Mouse (Mus musculus): ENCODE results near the gene Gstt1.

Gene Gstt1

GRCm38 (mm10) chr10:75804217-75804616 lies 5.8 kb upstream of the Gstt1 start:
- no peak for DNase-seq (ENCODE audit: low read depth)

DNA sequence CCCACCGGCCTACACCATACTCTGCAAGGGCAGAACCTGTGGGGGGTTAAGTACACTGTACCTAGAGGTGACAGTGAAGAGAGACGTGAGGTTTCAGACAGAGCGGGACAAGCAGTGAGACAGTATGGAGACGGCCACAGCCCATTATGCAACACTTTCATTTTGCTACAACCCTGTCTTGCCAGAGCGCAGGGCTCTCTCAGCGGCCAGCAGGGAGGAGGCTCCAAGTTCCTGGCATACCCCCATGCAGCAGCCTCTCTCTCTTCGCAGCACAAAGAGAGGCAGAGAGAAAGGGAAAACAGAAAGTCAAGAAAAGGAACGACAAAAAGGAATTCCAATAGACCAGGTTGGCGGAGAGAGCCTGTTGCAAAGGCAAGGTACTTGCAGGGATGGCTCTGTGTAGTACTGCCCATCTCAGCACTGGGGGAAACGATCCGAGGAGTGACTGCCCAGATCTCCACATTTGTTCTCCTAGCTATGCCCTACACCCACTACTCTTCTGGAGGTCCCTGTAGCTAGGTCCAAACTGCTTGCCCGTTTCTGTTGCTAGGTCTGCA lies 687 bp downstream of the Gstt1 start:
- no peak for DNase-seq (ENCODE audit: low read depth)

- DNase-seq (ENCODE audit: low read depth), result no peak
Observed at GRCm38 (mm10) chr10:75796731-75797516, 1.5 kb downstream of the Gstt1 start.

GRCm38 (mm10) chr10:75794880-75795279 lies 3.5 kb downstream of the Gstt1 start:
- DNase-seq (ENCODE audit: low read depth), result no peak

DNA sequence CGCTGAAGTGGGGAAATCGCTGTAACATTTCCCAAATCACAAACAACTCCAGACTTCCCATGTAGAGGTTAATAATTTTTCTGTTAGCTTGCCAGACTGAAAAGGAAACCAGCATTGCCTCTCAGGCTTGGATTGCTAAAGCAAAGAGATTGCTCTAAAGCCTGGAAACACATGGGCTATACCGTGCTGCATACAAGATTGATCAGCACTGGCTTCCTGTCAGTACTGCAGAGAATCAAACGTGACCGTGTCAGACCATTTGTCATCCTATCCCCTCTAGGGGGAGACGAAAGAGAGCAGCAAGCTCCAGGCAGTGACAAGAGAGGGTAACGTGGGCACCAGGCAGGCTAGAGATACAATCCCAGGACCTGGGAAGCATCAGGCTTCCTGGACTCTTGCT lies 7.6 kb downstream of the Gstt1 start:
- DNase-seq (ENCODE audit: low read depth), result peak; percentile 25

- no peak for DNase-seq (ENCODE audit: low read depth)
Observed at GRCm38 (mm10) chr10:75789841-75790240, 8.5 kb downstream of the Gstt1 start.

- no peak for DNase-seq (ENCODE audit: low read depth)
Observed at GRCm38 (mm10) chr10:75789081-75789735, 9.2 kb downstream of the Gstt1 start.

DNA sequence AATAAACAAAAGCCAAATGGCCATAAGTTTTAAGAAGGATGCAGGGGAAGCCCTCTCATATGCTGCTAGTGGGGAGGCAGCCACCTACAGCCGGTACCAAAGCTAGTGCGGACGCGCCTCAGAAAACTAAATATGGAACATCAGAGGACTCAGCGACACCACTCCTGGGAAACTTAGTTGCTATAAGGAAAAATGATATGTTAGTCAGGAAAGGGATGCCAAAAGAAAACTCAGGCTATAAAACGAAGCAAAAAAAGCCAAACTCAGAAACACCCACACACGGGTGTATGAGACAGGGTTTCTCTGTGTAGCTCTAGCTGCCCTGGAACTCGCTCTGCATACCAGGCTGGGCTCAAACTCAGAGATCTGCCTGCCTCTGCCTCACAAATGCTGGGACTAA lies 10.1 kb downstream of the Gstt1 start:
- no peak for DNase-seq (ENCODE audit: low read depth)

GRCm38 (mm10) chr10:75785442-75785841 lies 12.9 kb downstream of the Gstt1 start:
- DNase-seq (ENCODE audit: low read depth), result no peak

GRCm38 (mm10) chr10:75780769-75781578 lies 17.4 kb downstream of the Gstt1 start, which contains the start of the genes Gm20441 and Gstt3:
Gene Gm20441 (minus strand): TSS chr10:75780954.
Gene Gstt3 (minus strand): TSS chr10:75781414.
- DNase-seq (ENCODE audit: low read depth), result peak; percentile 81

DNA sequence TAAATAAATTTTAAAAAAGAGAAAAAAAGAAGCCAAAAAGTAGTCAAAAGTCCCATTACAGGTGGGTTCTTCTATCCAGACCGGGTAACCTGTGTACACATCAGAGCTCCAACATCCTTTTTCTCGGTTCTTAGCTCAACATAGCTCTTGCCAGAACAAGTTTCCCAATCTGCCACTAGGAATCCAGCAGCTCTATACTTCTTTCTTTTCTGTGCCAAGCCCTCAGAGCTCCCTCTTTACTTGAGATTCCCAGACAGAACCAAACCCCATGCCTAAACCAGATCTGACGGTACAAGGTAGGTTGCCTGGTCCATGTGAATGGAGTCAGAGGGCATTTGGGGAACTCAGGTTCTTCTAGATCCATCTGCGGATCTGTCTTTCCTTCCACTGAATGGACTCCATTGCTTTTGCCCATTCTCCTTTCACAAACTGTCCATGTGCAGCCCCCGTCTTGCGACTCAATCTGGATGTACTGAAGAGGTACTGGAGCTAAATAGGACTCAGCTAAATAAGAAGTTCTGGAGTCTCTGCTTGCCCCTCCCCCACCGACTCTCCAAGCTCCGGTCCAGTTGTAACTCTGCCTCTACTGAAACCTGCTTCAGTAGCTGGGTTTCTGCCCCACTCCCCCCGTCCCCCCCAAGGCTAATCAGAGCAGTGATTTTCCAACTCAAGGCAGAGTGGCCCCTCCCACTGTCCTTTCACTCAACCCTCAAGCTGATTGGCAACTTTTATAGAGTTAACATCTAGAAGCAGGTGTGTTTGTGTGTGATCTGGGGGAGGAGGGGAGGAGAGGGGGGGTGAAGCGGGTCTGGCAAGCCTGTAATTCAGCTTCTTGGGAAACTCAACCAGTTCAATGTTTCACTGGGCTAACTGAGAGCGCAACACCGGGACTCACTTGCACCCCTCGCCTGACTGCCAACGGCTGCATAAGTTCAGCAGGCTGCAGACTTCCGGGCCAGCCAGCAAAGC lies 18.9 kb downstream of the Gstt1 start:
- no peak for DNase-seq (ENCODE audit: low read depth)

DNA sequence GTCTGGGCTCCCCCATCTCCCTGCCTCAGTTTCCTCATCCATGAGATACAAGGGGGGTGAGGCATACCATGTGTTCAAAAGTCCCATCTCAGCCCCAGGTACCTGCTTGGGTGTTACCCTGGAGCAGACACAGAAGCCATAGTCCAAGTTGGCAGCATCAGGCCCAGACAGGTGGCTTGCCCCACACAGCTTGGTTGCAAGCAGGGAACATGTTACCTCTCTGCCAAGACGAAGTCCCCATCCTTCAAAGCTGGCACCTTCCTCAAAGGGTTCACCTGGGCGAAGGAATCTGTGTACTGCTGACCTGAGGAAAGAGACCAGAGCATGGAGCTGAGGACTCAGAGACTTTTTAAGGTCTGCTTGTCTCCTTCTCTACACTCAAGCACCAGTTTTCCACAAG lies 20.5 kb downstream of the Gstt1 start:
- no peak for DNase-seq (ENCODE audit: low read depth)

DNA sequence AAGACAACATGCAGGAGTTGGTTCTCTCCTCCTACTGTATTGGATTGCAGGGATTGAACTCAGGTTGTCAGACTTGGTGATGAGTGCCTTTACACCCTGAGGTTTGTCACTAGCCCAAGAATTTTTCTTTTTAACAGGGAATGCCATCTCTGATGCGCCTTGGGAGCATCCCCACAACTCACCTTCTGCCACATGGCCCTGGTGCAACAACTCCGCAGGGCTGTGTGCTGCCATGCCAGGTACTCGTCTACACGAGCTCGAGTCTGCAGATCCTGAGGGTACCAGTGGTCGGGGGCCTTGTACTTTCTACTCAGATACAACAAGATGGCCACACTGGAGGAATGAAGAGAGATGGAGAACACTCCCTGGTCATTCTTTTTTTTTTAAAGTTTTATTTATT lies 21.8 kb downstream of the Gstt1 start:
- DNase-seq (ENCODE audit: low read depth), result no peak

DNA sequence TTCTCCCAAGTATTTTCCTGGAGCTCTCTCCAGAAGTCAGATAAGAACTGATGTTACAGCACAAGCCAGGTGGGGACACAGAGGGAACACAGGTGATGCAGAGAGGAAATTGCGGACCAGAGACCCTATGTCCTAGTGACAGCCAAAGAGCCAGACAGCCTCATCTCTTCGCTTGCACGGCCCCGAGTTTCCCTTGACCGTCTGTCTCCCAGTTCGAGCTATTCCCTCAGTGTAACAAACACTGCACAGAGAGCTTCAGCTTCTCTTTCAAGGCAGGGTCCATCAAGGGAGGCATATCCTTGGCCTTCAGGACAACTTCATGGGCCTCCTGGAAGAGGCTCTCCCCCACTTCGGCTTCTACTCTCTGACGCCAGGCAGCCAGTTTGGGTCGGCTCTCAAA lies 23.8 kb downstream of the Gstt1 start:
- no peak for DNase-seq (ENCODE audit: low read depth)

DNA sequence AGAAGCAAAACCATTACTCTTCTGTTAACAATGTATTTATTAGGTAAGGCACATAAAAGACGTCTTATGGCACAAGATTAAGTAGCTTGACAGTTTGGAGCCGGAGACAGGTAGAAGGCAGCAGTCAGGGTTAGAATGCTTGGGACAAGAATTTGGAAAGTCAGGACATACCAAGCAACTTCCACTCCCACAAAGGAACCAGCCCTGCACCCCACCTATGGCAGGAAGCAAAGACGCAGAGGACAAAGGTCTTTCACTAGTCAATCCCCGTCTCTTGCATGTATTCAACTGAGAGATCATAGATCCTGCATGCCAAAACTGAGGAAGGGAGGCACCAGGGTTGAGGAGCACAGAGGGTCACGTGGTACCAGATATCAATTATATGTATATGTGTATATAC lies 24.3 kb downstream of the Gstt1 start:
- DNase-seq (ENCODE audit: low read depth), result no peak

DNA sequence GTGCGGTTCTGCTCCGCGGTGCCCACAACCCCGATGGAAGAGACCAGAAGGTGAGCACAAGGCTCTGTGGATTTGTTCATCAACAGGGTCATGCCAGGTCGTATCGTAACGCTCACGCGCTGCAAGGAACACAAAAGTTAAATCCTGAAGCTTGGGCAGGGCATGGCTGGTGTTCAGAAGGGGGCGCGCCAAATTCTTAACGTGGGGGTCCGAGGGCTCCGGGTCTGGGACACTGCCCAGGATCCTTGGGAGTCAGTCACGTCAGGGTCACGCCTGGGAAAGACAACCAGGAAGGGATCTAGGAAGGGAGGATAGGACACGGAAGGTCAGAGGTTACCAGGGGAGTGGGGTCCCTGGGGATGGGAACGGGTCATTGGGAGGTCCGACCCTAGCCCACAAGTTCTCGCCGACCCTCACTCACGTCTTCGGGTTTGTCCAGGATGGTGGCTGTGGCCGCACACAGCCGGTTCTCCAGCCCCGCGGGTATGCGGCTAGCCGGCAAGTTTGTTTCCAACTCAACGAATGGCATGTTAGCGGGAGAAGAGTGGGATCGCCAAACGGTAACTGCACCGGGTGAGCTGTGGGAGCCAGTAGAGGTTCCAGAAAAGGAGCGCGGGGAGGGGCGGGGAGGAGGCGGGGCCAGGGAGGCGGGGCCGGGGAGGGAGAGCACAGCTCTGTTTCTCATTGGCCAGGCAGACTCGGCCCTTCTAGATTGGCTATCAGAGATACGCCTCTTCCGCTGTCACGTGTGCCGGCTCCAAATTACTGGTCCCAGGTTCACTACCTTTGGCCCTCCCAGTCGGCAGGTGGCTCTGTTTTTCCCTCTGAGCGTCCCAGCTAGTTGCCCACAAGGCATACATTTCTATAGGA lies 25.4 kb downstream of the Gstt1 start, which contains the start of gene Ddt:
Gene Ddt, minus strand, starts transcription at position 620 of the 870 bp plus-strand sequence.
- DNase-seq (ENCODE audit: low read depth), result peak; percentile 97

DNA sequence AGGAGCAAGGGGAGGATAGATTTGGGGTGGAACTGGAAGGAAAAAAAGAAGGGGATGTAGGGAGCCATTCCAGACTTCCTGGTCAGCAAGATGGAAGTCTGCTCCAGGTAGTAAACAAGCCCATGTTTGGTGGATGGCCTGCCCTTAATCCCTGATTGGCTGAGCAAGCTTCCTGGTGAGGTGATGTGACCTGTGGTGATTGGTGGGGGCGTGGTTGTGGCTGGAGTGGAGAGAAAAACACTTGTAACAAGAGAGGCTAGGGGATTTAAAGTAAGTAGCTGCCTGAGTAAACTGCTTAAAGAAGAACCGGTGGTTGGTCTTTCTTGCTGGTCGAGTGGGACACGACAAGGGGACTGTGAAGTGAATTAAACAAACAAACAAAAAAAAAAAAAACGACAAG lies 30.6 kb downstream of the Gstt1 start:
- DNase-seq (ENCODE audit: low read depth), result peak; percentile 46

DNA sequence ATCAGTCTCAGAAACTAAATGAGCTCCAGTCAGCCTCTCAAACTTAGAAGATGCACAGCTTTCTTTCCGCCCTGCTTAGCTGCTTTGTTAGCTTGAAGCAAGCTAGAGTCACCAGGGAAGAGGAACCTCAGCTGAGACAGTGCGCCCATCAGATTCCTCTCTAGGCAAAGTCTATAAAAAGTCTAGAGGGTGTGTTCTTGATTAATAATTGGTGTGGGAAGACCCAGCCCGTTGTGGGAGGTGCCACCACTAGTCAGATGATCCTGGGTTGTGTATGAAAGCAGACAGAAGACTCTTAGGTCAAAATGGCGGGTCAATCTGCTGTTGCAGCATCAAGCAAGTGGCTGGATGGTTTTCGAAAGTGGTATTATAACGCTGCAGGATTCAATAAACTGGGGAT lies 31.5 kb downstream of the Gstt1 start:
- no peak for DNase-seq (ENCODE audit: low read depth)

DNA sequence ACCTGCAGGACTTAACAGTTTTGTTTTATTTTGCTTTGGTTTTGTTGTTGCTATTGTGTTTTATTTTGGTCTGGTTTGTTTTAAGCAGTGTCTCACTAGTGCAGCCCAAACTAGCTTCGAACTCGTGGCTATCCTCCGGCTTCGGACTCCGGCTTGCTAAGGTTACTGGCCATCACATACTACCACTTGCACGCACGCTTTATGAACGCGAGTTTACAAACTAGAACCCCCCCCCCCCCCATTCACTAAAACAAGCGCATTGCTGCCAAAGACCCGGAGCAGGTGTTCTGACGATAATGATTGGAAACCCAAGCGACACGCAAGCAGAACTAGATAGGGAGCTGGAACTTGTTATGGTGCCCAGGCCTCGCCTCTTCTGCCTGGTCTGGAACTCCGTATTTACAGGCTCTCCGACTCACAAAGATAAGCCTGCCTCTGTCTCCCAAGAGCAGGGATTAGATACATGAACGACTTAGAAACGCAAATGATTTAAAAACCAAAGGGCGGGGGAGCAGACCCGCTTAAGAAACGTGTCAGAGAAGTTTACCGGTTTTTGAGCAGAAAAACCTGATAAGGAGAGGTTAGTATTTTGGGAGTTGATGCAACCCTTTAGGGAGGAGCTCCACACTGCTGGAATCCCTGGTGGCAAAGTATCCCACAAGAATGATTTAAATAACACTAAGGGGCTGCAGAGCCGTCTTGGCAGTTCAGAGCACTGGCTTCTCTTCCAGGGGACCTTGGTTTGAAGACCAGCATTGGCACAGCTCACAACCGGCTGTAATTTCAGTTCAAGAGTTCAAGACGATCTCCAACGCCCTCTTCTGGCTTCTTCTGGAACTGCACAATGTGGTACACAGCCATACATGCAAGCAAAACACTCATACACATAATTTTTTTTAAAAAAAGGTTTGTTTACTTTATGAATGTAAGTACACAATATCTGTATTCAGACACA lies 33.6 kb downstream of the Gstt1 start:
- peak; percentile 95 for DNase-seq (ENCODE audit: low read depth)
